Mouse (Mus musculus): ENCODE results near the gene Zfp750.

The Zfp750 gene

DNA sequence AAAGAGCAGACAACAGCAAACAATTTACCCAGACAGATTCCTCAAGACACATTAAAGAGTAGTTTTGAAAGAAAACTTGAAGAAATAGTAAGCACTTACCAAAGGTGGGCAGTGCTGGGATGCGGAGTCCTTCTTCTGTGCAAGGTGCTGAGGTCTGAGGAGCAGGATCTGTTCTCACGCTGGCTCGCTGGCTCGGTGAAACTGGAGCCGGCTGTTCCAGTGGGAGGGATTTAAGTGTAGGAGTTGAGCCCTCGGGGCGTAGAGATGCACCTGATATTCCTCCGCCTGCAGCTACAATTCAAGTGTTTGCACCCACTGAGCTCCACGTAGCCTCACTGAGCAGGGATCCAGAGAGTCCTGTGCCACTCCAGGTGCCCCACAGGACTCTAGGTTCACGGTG, at the start of gene Zfp750:
Zfp750 (minus strand) TSS at position 203 of the 400 bp plus-strand sequence.
- no peak for DNase-seq (ENCODE audit: low spot score)

DNA sequence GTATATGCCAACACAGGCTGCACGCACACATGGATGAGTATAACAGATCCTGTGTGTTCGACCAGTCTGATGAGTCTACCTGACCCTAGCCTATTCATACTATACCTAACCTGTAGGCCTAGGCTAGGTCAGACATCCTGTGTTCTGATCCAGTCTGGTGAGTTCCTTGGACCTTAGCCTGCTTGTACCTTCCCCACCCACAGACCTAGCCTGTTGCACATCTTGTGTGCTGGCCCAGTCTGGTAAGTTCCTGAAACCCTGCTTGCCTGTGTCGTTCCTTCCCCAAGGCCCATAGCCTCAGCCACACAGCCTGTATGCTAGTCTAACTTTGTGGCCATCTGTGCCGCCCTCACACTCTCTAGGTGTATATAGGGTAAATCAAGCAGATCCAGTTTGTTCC, 45.1 kb upstream of the Zfp750 start:
- DNase-seq (ENCODE audit: low spot score), result no peak

DNA sequence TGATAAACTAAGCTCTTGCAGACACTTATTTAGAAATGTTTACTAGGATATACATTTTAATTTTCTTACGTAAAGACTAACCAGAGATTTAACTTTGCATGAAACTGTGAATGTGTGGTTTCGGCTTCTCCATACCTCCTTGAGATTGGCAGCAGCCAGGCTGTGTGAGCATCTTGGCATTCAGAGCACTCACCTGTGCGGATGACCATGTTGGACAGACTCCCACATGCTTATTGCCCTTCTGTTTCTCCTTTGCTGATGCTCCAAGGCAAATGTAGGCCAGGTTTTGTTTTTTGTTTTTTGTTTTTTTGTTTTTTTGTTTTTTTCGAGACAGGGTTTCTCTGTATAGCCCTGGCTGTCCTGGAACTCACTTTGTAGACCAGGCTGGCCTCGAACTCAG, 44.2 kb upstream of the Zfp750 start:
- DNase-seq (ENCODE audit: low spot score), result no peak

DNA sequence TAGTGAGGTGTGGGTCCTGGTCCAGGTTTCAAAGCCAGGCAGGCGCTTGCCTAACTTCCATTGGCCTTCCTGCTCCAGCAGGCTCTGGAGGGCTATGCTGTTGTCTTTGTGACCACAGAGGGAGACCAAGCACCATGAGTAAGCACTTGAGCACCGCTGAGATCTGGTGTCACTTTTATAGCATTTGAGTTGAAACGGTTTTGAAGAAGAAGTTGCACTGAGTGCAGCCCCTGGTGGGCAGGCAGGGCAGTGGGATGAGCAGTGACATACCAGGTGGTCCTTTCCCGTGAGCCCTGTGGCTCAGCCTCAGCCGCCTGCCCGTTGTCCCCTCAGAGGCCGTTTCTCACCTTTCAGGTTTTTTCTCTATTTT, 41.1 kb upstream of the Zfp750 start:
- no peak for DNase-seq (ENCODE audit: low spot score)

DNA sequence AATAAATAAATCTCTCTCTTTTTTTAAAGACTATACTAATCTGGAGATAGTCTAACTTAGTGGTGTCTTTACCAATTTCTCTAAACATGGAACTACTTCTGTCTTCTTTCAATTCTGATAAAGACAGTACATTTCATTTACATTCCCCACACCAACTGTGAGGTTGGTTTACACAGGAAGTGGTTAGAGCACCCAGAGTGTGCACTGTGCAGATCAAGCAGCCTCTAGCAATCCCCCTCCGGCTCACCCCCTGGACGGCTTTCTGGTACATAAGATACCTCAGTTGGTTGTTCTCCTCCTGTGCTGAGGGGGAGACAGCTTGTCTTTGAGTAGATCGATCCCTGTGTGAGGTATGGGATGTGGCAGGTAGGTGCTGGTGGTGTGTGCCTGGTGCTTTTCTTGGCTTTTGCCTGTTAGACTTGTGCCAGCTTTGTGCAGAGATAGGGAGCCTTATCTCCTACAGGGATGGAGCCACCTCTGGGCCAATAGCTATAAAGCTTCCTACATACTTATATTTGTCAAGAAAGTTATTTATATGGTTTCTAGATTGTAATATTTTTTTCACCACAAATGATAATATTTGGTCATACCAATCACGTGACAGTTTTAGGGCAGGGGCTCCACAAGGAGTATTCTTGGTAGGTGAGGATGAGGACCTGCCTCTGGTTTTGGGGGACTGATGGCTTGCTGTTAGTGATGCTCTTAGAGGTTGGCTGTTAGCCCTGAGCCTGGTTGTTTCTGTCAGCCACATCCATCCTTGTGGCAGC, 40.6 kb upstream of the Zfp750 start:
- DNase-seq (ENCODE audit: low spot score), result no peak

DNA sequence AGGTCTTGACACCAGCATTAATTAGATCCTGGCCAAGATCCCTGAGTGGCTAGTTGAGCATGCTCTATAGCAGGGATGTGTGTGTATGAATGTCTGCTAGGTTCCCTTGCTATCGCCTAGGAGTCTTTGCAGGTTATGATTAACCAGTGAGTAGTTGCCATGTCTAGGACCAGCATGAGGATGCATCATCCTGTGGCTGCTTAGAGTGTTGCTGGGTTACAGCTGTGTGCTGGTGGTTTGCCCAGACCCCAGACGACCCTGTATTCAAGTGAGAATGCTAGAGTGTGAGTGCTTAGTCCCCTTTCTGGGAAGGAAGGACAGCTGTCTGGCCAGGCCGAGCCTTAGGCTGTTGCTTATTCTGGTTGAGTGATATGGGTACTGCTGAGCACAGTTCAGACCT, 39.4 kb upstream of the Zfp750 start:
- no peak for DNase-seq (ENCODE audit: low spot score)

DNA sequence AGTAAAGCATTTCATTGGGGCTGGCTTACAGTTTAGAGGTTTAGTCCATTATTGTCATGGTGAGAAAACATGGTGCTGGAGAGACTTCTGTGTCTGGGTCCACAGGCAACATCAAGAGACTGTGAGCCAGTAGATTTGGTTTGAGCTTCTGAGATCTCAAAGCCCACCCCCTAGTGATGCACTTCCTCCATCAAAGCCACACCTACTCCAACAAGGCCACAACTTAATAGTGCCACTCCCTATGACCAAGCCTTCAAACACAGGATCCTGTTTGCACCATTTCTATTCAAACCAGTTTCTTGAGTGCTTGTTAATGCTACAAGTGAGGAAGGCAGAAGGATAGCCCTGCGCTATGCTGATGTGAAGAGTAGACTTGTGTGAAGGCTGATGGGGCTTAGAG, 38.8 kb upstream of the Zfp750 start:
- no peak for DNase-seq (ENCODE audit: low spot score)

DNA sequence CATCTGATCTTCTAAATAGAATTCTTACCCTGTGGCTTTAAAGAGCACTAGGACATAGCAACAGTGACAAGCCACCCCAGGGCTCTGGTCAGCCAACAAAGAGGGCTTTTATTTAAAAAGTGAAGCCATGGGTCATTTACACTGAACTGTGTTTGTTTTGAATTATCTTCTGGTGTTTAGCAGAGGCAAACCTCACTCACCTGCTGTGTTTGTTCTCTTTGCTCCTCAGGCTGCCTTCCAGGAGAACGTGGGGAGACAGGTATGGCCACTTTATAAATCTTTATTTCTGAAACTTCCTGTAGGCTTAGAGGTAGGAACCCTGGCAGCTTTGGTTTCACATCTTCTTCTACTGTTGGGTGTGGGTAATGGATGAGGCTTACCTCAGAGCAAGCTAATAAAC, 37.6 kb upstream of the Zfp750 start:
- DNase-seq (ENCODE audit: low spot score), result no peak

DNA sequence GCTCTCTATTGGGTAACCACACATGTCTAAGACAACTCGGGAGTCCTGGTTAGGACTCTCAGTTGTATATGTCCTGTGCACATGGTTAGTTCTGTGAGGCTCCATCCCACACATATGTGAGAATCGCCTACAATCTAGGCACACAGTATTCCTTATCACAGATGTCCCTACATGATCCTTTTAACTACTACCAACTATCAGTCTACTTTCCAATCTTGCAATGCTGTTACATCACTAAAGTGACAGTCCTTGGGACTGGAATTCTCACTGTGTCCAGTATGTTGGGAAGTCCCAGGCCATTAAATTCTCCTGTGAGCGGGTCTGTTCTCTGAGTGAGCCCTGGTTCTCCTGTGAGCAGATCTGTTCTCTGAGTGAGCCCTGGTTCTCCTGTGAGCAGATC, 34.3 kb upstream of the Zfp750 start:
- no peak for DNase-seq (ENCODE audit: low spot score)

DNA sequence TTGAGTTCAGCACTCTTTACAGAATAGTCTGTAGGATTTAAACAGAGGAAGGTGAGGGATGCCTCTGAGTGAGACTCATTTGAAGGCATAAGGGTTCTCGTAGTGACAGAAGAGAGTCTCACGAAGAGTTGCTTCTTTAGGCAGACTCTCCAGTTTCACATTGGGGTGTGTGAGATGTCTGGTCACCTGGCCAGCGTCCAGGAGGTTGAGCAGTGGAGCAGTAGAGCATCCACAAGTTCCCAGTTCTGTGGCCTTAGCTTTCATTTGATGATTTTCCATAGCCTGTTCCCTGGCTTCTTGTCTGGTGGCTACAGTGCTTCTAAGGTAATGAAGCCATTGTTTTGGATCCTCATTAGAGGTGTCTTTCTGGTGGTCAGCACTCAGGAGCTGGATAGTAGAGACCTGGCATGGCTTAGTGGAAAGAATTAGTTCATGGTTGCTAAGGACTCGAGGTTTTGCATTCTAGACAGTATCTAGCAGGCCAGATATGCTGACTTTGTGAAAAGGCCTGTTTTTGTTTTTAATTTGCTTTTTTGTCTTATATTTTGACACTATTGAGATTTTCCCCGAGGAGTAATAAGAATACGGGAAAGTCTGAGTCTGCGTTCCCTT, 33.8 kb upstream of the Zfp750 start:
- DNase-seq (ENCODE audit: low spot score), result no peak

DNA sequence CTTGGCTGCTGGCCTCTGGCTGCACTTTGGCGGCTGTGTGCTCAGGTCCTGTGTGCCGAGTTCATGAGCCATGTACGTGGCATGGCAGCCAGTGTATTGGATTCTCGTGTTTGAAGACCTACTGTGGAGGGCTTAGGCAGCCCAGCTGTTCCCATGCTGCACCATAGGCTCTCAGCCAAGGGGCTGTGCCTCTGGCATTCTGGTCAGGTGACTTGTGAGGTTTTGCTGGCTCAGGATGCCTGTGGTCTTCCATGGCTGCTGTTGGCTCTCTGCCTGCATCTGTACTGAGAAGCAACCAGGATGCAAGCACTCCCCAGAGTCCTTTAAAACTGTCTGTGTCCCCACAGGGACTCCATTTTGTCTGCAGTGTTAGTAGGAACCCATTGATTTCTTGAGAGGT, 33.0 kb upstream of the Zfp750 start:
- no peak for DNase-seq (ENCODE audit: low spot score)

DNA sequence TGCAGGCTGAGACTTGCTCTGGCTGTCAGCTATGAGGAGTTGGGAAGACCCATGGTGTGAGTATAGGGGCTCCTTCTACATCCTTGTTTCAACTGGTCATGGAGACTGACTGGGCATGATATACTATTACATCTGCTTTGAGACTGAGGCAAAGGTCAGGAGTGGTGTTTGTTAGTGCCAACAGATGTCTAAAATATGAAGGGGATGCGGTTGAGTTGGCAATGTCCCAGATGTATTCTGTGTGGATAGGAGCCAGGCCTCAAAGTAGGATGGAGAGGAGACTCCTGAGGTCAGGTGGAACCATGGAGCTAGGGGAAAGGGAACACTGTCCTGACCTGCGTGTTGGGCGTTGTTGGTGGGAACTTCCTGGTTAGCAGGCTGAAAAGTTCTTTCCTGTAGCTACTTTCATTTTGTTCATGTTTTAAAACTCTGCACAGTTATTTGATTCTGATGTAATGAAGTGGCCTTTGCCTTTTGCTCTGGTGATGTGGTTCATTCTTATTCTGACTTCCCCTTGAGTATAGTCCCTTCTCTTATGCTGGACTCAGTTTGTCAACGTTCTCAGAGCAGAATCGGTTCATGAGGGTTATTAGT, 32.2 kb upstream of the Zfp750 start:
- no peak for DNase-seq (ENCODE audit: low spot score)

DNA sequence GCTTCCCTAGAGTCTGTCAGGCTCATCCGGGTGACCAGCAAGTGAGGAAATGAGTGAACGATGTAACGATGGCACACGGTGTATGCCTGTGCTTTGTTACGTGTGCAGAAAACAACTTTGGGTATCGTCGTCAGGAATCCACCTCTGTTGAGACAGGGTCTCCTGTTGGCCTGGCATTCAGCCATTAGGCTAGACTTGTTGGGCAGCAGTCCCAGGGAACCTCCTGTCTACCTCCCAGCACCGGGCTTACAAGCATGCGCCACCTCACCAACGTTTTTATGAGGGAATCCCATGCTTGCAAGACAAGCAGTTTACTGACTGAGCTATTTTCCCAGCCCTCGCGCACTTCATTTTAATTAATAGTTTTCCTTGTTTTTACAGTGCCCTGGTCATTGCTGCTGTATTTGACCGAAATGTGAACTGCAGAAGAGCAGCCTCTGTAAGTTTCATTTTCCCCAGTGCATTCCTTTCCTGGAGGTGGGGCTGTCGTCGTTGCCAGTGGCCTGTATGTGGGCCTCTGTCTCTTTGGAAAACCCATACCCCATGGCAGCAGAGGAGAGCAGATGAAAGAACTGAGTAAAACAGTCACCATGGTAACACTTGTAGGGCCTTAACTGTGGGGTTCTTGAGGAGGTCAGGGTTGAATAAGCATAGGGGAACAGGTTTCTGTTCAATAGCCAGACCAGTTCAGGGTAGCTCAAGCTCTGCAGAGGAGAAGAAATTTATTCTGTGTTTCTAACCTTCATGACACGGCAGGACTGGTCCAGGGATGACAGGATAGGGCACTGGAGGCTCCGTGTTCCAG, 30.9 kb upstream of the Zfp750 start:
- DNase-seq (ENCODE audit: low spot score), result no peak

DNA sequence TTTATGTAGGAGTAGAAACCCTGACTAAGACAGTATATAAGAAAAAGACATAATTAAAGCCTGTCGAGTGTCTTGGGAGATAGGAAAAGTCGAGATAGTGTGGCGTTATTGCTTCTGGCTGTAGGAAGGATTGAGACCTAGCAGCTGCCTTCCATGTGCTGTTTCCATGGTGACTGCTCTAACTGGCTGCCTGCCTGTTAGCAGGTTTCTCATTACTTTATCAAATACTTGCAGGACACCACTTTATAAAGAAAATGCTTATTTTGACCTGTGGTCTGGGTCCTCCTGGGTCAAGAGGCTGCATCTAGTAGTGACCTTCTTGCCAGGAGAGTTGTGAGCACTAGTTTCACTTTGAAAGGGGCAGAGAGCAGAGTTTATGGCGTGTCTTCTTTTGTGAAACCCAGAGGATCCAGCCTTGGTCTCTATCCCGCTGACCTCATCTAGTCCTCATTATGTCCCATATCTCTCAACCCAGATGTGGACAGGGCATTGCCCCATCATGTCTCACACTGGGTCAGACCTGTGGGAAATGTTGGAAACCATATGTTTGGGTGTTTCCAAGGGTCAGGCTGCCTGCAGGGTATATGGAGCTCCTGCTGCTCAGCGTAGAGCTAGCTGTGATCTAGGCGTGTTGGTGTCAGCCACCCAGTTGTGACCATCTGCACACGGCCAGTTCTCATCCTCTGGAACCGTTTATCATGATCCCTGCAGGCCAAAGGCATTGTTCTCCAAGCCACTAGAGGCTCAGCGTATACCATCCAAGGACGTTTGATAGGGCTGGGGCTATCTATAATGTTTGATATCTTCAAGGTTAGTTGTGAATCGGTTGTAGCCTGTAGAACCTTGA, 30.1 kb upstream of the Zfp750 start:
- peak; percentile 46 for DNase-seq (ENCODE audit: low spot score)

DNA sequence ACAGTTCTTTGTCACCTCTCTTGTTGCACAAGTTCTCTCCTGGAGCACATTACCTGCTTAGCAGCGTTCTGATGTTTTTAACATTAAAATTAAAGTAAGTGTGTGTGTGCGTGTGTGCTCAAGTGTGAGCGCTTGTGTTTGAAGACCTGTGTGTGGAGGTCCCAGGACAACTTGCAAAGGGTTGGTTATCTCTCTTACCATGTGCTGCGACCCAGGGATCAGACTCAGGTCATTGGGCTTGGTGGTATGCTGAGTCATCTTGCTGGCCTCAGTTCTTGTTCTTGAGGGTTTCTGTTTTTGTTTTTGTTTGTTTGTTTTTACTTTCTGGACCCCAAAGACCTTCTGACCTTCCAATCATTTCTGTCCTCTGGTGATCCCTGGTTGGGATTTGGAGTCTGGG, 28.8 kb upstream of the Zfp750 start:
- DNase-seq (ENCODE audit: low spot score), result peak; percentile 86

DNA sequence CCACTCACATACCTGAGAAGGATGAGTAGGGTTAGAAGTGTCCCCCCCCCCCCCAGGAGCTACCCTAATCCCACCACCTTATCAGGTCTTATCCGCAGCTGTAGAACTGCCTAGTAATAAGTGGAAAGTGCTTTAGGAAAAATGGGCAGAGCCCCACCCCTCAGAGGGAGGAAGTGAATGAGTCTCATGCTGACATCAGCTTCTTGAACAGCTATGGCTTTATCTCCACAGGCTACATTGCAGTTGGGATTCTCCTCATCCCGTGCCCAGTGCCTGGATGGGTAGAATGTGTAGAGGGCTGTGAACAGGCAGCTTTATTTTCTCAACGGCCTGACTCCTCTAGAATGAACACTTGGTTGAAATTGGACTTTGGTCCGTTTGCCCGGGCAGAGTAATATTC, 28.1 kb upstream of the Zfp750 start:
- DNase-seq (ENCODE audit: low spot score), result peak; percentile 69

DNA sequence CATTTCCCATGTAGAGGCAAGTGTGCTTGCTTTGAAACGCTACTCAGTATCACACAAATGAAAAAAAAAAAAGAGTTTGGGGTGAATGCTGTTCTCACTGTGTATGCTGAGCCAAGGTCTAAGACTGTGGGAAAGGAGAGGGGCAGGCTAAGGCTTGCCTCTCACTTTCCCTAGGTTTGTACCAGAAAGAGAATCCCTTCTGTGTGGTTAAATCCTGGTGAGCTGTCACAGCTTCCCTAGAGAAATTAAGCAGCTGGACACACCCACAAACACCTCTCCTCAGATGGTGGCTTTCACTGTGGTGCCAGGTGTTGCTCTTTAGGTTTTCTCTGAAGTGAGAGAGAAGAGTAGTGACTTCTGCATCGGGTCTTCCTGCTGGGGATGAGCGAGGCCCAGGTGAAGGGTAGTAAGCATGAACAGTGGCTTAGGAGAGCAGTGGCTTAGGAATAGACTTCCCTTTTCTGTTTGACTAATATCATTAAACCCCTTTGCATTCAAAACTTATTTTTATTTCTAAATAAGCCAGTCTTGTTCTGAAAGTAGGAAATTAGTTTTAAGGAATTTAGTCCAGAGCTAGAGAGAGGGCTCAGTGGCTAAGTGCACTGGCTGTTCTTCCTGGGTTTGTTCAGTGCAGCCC, 26.4 kb upstream of the Zfp750 start:
- DNase-seq (ENCODE audit: low spot score), result no peak

DNA sequence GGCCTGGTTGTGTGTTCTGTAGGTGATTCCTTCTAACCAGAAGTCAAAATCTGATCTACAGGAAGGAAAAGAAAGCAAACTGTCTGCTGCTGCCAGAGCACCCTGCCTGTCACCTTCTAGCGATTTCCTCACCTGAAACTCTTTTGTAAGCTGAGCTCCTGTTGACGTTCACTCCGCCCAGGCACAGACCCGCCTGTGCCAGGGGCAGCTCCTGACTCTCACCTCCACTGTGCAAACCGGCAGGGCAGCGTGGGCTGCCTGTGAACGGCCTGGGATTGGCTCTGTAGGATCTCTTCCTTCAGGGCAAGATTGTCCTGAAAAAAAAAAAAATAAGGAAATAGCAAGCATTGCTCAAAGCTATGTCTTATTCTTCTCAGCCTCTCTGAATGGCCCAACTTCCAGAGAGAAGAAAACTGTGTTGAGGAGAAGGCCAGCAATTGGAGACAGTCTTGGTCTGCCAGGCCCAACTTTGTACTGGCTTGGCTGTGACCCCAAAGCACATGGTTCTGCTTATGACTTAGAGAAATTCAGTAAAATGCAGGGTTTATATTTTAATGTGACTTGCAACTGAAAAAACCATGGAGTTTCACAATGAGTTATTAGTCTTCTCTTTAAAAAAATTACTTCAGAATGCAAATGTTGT, 25.7 kb upstream of the Zfp750 start:
- no peak for DNase-seq (ENCODE audit: low spot score)

DNA sequence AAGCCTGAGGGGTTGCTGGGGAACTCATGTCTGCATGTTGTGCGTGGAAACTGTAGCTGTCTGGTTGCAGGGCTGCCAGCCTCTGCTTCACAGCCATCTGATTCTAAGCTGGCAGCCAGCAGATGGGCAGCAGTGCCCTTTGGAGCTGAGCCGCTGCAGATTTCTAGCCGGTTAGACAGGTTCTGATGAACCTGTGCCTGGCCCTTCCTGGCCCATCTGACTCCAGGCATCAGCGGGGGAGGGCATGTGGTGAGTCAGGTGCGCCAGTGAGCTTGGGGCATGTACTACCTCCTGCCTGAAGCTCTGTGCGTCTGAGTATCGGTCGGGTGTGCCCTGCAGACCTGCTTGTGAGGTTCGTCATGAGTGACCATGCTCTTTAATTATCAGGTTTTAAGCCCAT, 24.8 kb upstream of the Zfp750 start:
- peak; percentile 34 for DNase-seq (ENCODE audit: low spot score)

DNA sequence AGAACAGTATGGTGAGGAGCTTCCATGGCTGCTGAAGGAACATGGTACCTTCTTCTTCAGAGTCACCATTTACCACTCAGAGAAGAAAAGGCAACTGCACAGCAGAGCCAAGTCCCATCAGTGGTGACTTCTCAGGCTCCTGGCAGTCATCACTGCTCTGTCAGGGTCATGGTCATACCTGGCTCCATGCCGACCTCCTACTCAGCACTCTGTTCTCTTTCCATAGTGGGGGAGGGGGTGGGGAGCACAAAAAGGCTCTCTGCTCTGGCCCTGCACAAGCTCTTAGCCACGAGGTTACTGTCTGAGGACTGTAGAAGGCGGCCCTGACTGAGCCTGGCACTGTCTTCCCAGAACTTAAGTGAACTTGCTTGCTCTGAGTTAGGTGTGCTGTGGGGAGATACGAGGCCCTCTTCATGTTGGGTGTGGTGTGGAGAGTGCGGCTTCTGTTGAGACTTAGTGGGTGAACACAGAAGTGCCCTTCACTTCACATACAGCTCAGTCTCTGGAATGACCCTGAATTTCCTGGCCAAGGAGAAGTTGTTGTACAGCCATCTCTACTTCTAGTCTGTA, 24.2 kb upstream of the Zfp750 start:
- DNase-seq (ENCODE audit: low spot score), result peak; percentile 76

DNA sequence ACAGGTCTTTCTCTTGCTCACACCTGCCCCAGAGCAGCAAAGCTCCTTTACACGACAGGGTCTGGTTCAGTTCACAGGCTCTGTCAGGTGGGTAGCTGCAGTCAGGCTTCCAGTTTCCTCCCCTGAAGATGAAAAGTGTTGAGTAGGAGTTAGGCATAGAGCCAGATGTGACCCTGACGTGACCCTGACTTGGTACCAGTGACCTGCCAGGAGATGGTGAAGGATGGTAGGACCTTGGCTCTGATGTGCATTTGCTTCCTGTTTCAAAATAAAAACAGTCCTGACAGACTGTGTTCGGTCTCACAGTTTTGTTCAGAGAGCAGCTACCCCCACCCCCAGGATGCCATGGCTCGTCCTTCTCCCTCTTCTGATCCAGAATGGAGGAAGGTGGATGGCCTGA, 23.3 kb upstream of the Zfp750 start:
- DNase-seq (ENCODE audit: low spot score), result no peak
